Mouse (Mus musculus) gastrocnemius, postnatal 14 days (tissue): ENCODE results near the gene Xirp1. TPM values are rescaled to one million over a fixed set of nuclear protein-coding genes. Genes with fewer than 3 reads are reported as not detected.
A peak's percentile ranks its signal among the peaks of the same experiment; 100 is the strongest.

Source experiments
- DNase-seq: peaks from one replicate; pipeline ENCODE4 v3.0.0; 2021; ENCODE audit warnings: mixed read lengths
- intact Hi-C: fragments of 180-260 bp; cut with DNase I; formaldehyde crosslinking; loops from one replicate; pipeline ENCODE4 v1.15.1; 2025; ENCODE audit warnings: low total_unique reads
- long read RNA-seq, 2 experiments: library from polyadenylated mRNA; stranded (forward); transcript quantifications; one replicate each; pipeline ENCODE4 v2.0.0; 2021
- total RNA-seq, 2 experiments: library from RNA; stranded (reverse); gene quantifications; 2 replicates each; pipeline ENCODE4 v1.2.3; 2021

The Xirp1 gene
- total RNA-seq: 100 to 1,000 TPM in 1 of 2 experiments, 10 to 100 TPM in 1; 47.9 to 100 TPM
- long read RNA-seq, experiment 1, full-length matches to known transcripts: 12 of 39 reads
- long read RNA-seq, experiment 1, partial matches to known transcripts: 11 of 39 reads
- long read RNA-seq, experiment 1, other reads (novel, unspliced or antisense): 16 of 39 reads
- long read RNA-seq, experiment 2, full-length matches to known transcripts: 19 of 57 reads
- long read RNA-seq, experiment 2, partial matches to known transcripts: 25 of 57 reads
- long read RNA-seq, experiment 2, other reads (novel, unspliced or antisense): 13 of 57 reads

DNA sequence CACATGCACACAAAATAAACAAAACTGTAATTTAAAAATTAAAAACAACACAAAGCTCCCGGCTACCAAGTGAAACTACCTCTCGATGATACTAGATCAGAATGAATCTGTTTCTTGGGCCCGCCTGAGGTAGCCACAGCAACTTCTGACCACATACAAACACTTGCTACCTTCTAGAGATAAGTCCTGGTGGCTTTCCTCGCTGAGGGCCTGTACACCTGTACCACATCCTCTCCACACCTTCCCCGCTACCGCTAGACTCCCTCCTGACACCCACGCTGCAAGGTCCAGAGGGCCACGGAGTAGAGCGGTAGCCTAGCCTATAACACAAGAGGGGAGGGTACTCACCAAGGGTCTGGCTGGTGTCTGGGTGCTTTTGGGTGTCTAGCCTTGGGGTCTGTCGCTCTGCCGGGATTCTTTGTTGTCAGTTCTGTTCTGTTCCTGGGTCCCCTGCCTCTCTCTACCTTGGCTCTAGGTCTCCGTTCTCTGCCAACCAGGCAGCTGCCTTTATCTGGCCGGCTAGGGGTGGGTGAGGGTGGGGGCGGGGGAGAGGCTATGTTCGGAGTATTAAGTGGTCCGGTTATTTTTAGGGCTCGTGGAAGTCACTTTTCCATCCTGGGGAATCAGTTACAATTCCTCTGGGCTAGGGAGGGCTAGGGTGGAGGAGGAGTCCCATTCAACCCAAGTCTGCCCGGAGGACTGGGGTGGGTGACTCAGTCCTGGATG, at the start of gene Xirp1:
Gene Xirp1 (minus strand): TSS at position 513 of the 726 bp plus-strand sequence.
- intact Hi-C loops: no loop called here
- DNase-seq: peak; percentile 31

DNA sequence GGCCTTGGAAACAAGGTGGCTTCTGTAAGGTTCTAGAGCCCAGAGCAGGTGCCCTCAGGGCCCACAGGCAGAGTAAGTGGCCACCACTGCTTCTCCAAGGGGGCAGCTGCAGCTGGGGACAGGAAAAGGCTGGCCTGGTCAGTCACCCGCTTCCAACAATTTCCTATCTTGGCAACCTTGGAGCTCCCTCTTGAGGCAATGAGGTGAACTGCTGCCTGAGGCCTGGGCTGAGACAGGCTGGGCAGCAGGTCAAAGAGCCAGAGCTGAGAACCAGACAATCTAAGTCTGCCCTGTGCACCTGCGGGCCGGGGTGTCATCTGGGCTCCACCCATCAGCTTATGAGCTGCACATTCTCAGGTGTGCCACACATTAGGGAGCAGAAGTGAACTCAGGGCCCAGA, 49.8 kb upstream of the Xirp1 start:
- peak; percentile 80 for DNase-seq
- intact Hi-C loops: loop anchor here (2.0 to 5.0 kb wide), 2 partner anchors 46 to 110 kb away; no protein-coding TSS in a partner anchor

DNA sequence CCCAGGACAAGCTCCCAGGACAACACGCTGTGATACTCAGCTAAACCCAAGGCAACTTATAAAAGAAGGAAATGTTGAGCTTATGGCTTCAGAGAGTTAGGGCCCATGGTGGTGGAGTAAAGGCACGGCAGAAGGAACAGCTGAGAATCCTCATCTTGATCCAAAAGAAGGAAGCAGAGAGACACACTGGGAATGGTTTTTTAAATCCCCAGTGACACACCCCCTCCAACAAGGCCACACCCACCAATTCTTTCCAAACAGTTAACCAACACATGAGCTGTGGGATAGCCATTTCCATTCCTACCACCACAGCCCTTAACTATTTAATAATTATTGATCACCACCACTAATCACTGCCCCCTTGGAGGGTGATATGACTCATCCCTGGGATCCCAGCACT, 47.9 kb upstream of the Xirp1 start:
- no peak for DNase-seq
- intact Hi-C loops: loop anchor here (5.0 kb wide), 1 partner anchor 44 kb away; no protein-coding TSS in a partner anchor

DNA sequence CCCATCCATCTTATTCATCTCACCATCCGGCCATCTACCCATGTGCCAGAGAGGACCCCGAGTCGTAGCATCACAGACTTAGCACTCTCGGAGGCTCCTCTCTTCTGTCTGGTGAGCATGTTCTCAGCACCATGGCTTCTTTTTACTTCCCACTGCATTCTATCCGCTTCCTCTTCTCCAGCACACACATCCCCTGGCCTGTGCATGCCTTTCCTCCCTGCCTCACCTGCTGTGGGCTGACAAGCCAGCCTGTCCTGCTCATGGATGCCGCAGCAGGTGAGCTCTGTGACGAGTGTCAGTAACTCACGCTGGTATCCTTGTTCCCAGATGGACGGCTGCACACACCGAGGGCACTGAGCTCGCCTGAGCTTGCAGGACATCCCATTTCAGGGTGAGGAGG, 46.4 kb upstream of the Xirp1 start, which contains the start of gene Cx3cr1:
Gene Cx3cr1 (minus strand): TSS at position 101 of the 400 bp plus-strand sequence.
- intact Hi-C loops: loop anchor here (5.0 kb wide), 1 partner anchor 42 kb away; no protein-coding TSS in a partner anchor
- DNase-seq: no peak

DNA sequence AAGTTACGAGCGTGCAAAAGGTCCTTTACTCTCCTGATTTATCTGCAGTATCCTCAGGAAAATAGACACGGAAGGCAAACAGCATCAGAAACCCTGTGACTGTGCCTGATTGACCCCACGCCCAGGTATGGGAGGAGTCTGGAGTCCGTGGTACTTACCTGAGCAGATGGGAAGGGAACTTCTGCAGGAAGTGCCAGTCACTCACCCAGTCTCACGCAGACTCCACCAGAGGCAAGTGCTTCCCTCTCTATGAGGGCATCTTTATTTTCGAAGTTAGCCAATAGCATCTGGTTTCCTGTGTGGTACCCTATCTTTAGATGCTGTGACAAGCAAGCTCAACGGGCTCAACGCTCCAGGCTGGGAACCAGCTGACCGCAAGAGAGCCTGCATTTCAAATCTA, 44.6 kb upstream of the Xirp1 start:
- no peak for DNase-seq
- intact Hi-C loops: no loop called here

DNA sequence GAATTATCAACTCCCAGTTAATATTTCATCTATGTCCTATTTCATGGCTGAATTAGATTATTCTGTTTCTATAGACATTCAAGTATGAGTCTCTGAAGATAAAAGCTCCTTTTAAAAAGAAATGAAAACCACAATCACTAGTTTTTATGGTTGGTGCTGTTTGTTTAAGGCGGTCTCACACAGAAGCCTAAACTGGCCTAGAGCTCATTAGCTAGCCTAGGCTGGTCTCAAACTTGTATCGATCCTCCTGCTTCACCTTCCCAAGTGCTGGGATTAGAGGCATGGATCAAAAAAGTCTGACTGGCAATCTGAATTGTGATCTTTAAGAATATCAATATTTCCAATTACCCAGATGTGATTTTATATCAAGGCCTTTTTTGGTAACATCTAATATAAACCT, 44.2 kb upstream of the Xirp1 start:
- no peak for DNase-seq
- intact Hi-C loops: no loop called here

- intact Hi-C loops: no loop called here
- DNase-seq: no peak
Measured at GRCm38 (mm10) chr9:120064317-120064716, 40.9 kb upstream of the Xirp1 start.

GRCm38 (mm10) chr9:120058730-120059129, 35.3 kb upstream of the Xirp1 start:
- no peak for DNase-seq
- intact Hi-C loops: no loop called here

DNA sequence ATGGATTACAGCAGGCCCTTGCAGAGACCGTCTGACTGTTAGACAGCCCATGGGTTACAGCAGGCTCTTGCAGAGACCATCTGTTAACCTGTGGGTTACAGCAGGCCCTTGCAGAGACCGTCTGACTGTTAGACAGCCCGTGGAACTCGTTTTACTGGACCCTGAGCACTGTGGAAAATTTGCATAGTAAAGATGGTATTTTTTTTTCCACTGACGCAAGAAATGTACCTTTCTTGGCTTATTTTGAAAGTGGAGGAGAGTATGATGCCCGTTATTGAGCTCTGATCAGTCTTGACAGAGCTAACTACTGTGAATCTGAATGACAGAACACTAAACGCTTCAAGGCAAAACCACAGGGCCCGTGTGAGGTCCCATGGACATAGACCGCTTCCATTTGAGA, 32.8 kb upstream of the Xirp1 start:
- no peak for DNase-seq
- intact Hi-C loops: no loop called here

- intact Hi-C loops: no loop called here
- no peak for DNase-seq
Measured at GRCm38 (mm10) chr9:120054545-120055277, 31.3 kb upstream of the Xirp1 start.

- intact Hi-C loops: no loop called here
- DNase-seq: no peak
Measured at GRCm38 (mm10) chr9:120049407-120049806, 26.0 kb upstream of the Xirp1 start.

DNA sequence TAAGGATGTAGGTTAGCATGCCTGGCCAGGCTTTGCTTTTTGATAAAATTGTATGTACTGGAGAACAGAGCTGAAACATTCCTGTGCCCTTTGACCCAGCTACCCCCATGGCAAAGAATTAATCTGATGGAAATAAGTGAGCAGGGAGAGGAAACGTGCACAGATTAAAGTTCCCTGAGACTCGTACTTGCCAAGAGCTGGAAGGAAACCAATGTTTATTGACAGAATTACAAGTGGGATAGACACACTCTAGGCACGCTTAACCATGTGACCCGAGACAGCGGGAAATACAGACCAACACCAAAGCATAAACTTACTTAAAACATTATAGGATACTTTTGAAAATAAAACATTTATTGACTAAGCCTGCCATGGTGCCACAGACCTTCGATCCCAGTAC, 25.1 kb upstream of the Xirp1 start:
- intact Hi-C loops: no loop called here
- DNase-seq: no peak

GRCm38 (mm10) chr9:120043115-120043514, 19.7 kb upstream of the Xirp1 start:
- intact Hi-C loops: no loop called here
- DNase-seq: no peak

DNA sequence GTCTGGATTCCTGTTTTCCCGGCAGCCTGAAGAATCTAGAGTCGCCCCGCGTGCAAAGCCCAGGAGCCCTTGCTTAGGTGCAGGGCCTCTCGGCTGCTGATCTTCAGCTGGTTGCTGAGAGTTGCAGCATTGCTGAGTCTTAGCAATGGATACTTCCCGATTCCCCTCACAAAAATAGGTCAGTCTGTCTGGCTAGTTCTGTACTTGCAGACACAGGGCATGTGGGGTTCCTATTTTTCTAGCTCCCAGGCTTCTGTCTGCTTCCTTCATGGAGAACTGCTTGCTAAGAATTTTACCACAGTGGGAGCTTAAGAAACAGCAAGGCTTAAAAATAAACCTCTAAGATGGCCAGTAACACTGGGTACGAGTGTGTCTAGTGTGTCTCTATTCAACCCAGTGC, 14.0 kb upstream of the Xirp1 start:
- DNase-seq: no peak
- intact Hi-C loops: no loop called here

- intact Hi-C loops: no loop called here
- no peak for DNase-seq
Measured at GRCm38 (mm10) chr9:120034375-120034774, 11.0 kb upstream of the Xirp1 start.

DNA sequence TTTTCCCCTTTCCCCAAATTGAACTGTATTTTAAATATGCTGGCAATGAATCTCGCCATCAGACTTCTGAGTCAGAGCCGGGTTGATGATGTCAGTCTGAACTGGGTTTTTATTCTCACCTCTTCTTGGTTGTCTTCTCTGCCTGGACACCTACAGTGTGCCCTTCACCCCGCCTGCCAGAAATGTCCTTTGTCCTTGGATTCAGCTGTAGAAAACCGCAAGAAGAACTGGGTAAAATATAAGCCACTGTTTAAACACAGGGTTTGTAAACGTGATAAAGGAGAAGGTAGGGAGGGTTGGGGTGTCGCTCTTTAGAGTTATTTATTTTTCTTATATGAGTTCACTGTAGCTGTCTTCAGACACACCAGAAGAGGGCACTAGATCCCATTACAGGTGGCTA, 9.3 kb upstream of the Xirp1 start:
- no peak for DNase-seq
- intact Hi-C loops: no loop called here

DNA sequence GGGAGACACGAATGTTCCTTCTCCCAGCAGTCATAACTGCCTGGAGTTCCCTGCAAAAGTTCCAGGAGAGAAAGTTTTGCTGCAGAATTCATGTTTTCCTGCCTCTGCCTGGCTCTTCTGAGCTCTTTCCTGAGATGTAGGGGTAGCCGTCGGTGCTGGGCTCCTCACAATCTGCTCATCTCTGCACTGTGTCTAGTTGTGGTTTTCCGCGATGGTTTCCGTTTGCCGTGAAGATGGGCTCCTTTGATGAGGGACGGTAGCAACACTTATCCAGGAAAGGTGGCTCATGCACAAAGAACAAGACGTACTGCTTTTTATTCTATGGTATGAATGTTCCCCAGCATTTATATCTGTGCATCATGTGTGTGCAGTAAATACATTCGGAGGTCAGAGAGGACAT, 7.0 kb upstream of the Xirp1 start:
- intact Hi-C loops: no loop called here
- DNase-seq: no peak

- intact Hi-C loops: loop anchor here (5.0 kb wide), 2 partner anchors 42 to 67 kb away; no protein-coding TSS in a partner anchor
- no peak for DNase-seq
Measured at GRCm38 (mm10) chr9:120029880-120030279, 6.5 kb upstream of the Xirp1 start.

- intact Hi-C loops: loop anchor here (5.0 kb wide), 2 partner anchors 45 to 70 kb away; no protein-coding TSS in a partner anchor
- DNase-seq: peak; percentile 58
Measured at GRCm38 (mm10) chr9:120027401-120028151, 4.2 kb upstream of the Xirp1 start.
